In the genomic region with DNA sequence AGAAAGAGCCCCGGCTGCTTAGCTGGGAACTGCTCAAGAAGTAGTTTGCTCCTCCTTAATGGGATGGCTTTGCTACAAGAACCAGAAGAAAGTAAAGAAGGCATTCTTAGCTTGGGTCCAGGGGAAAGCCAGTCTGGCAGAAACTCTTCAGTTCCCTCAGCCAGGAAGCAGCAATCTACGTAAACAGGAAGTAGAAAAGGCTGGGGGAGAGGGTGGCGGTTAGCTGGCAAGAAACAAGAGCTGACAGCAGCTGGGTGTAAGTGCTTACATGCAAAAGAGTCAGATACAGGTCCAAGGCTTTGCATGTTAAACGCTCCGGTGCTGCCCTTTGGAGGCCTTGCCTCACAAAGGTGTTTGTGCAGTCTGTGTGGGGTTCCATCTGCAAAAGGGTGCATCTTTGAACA, we compare ENCODE assay signal across 8 mouse cellular contexts. TPM values are rescaled to one million over a fixed set of nuclear protein-coding genes. Genes with fewer than 3 reads are reported as not detected.
DNase-seq lines count a peak whose midpoint lies in the region; ATAC-seq and TF ChIP-seq lines count a peak whose summit lies in the region.

No protein-coding gene starts in this region.

- H3K27me3 ChIP-seq in kidney, embryonic 14.5 days (ENCODE audit: control insufficient read depth, insufficient read depth, low read length), result no peaks in the 10 kb centered on the region
- no peaks in the 10 kb centered on the region for H3K27me3 ChIP-seq in heart, adult 2 months (ENCODE audit: control insufficient read depth, insufficient read depth, low read length)

- TF ChIP-seq CTCF in heart, adult 2 months (IDR thresholded peaks at IDR 0.05), result no peak

- H3K27ac ChIP-seq in kidney, embryonic 14.5 days (ENCODE audit: low read depth, low read length), result no peak overlapping the region
- H3K27ac ChIP-seq in heart, adult 2 months, result peak overlapping the region; percentile 76

- no peak for TF ChIP-seq EP300 in heart, adult 2 months (IDR thresholded peaks at IDR 0.05; ENCODE audit: insufficient read depth, low read depth, low read length)

- ATAC-seq in kidney, embryonic 14.5 days (ENCODE audit: low FRiP score, low TSS enrichment), result no peak
- peak; percentile 87 for ATAC-seq in monocyte, adult 5-6 weeks (replicated peaks; ENCODE audit: insufficient number of reproducible peaks, low FRiP score, low TSS enrichment, poor library complexity, severe bottlenecking)

- H3K4me1 ChIP-seq in kidney, embryonic 14.5 days (ENCODE audit: control insufficient read depth, insufficient read depth, low read length), result peaks cover under 1% of the 10 kb centered on the region; the same call in 1 of the 2 replicates
- H3K4me1 ChIP-seq in heart, adult 2 months (ENCODE audit: control insufficient read depth, insufficient read depth, low read length), result peaks cover 8% of the 10 kb centered on the region

- 58% methylated on average over 5 of the region's 5 CpGs for WGBS in kidney, embryonic 14.5 days
- 24% methylated on average over 5 of the region's 5 CpGs for WGBS in heart, adult 2 months

- no peak overlapping the region for H3K4me3 ChIP-seq in kidney, embryonic 14.5 days (ENCODE audit: low read length)
- H3K4me3 ChIP-seq in heart, adult 2 months, result no peak overlapping the region

- H3K9me3 ChIP-seq in kidney, embryonic 14.5 days (ENCODE audit: control insufficient read depth, low read length), result no peaks in the 10 kb centered on the region

- peak; percentile 31; the same call in 1 of the 2 replicates for TF ChIP-seq POLR2A in heart, adult 2 months (IDR thresholded peaks at IDR 0.05; ENCODE audit: insufficient read depth, low read depth, low read length)

- no peak overlapping the region for H3K4me2 ChIP-seq in kidney, embryonic 14.5 days (replicated peaks; ENCODE audit: low read depth, low read length)

- no peaks in the 10 kb centered on the region for H3K36me3 ChIP-seq in kidney, embryonic 14.5 days (ENCODE audit: control insufficient read depth, insufficient read depth, low read length)
- 0 out of 2 replicates have a peak, but pooled peaks cover 4% of the 10 kb centered on the region for H3K36me3 ChIP-seq in heart, adult 2 months (ENCODE audit: control insufficient read depth, insufficient read depth, low read length)

- no peak overlapping the region for H3K9ac ChIP-seq in kidney, embryonic 14.5 days (ENCODE audit: low read depth, low read length)
- H3K9ac ChIP-seq in heart, adult 2 months (ENCODE audit: low read depth, low read length), result peak overlapping the region; percentile 24; the same call in 1 of the 2 replicates

- no peaks in the 10 kb centered on the region for H3K79me2 ChIP-seq in heart, adult 2 months (replicated peaks; ENCODE audit: control insufficient read depth, insufficient read depth, low read length)

- DNase-seq in kidney, adult 11 months, result peak; percentile 47
- DNase-seq in Muller cell, postnatal 12 days (ENCODE audit: inconsistent ontology term), result peak; percentile 61
- DNase-seq in heart, adult 2 months, result peak; percentile 52 to 78
- DNase-seq in kidney, postnatal 25 days, result peak; percentile 10 to 59
- peak; percentile 77 for DNase-seq in thymus, postnatal 4 days
- DNase-seq in cerebellum, postnatal 25 days, result no peak

- intact Hi-C loops in heart, adult 2 months (cut with DNase I), result loop anchor here (5.0 kb wide), 1 partner anchor 35 kb away; no protein-coding TSS in a partner anchor

RNA-seq across cellular contexts. Expression of a gene that starts 41.5 kb away (rescaled TPM):
- 466 and 570 TPM in 2 replicates for polyA plus RNA-seq in kidney, embryonic 14.5 days (2014; fragmentation: Nextera tagmentation; extraction: Ambion mirVana)
- total RNA-seq in heart, adult 2 months (2021), result 100 to 1,000 TPM; 132 to 142 TPM
- polyA plus RNA-seq in heart, adult 2 months (2012; rRNA removed), result 116 and 221 TPM in 2 replicates
- 200 to 257 TPM (median 216 TPM) in 3 replicates for total RNA-seq in monocyte, adult 5-6 weeks (2017)

Comparison
In these comparisons a context has a peak if more than half of its experiments do, and no peak if none do; other contexts are left out.
1. DNase-seq: peak in kidney, adult 11 months (single experiment), Muller cell, postnatal 12 days (single experiment), heart, adult 2 months (2 of 2), kidney, postnatal 25 days (2 of 2) and thymus, postnatal 4 days (single experiment); none in cerebellum, postnatal 25 days (0 of 2).